Mouse (Mus musculus) heart, embryonic 15.5 days (tissue): ENCODE measurements around the gene Nanos3. TPM values are rescaled to one million over a fixed set of nuclear protein-coding genes. Genes with fewer than 3 reads are reported as not detected.
A peak's percentile ranks its signal among the peaks of the same experiment; 100 is the strongest.

Experiments
- microRNA counts: library from miRNA; unstranded; fragments of <30 nt; microRNA quantifications from one replicate; lab custom pipeline; 2016
- microRNA-seq: library from miRNA; unstranded; fragments of <30 nt; microRNA quantifications from one replicate; pipeline ENCODE4, GENCODE M21; 2016
- polyA plus RNA-seq: library from polyadenylated mRNA; unstranded; fragments of >200 nt; fragmentation: Nextera tagmentation; extraction: Ambion mirVana; gene quantifications from 2 replicates; pipeline ENCODE4 v1.2.1, GENCODE M21; 2015

The Nanos3 gene
- polyA plus RNA-seq, 1 experiment from 2014 or later: 1.4 TPM

MicroRNA genes within 50 kb of the gene (microRNA counts, 519-probe panel; counts per million panel counts)
- microRNA mmu-miR-181c (lab: Ali Mortazavi, UCI): 2,700 counts per million, percentile 63 among the panel's probes with 10 or more counts
- microRNA mmu-miR-23a (lab: Ali Mortazavi, UCI): 4,040 counts per million, percentile 91 among the panel's probes with 10 or more counts
- 3,998 counts per million, percentile 91 among the panel's probes with 10 or more counts for microRNA mmu-miR-27a (lab: Ali Mortazavi, UCI)

Small RNAs within 50 kb of the gene (microRNA-seq; reads per million reads assigned to microRNA genes)
- gene Gm25110: not detected
- gene Mir181c: 3,201 reads per million, percentile 89 among the genes with 10 or more reads in this experiment
- 2,477 reads per million, percentile 85 among the genes with 10 or more reads in this experiment for gene Mir181d
- 28,840 reads per million, percentile 98 among the genes with 10 or more reads in this experiment for gene Mir23a
- not detected for gene Mir24-2
- 337 reads per million, percentile 67 among the genes with 10 or more reads in this experiment for gene Mir27a
- not detected for gene Mir3074-2

Other genes starting within 250 kb of the Nanos3 start
- 0.76 and 0.93 TPM in 2 replicates for gene Gm10644, start 230.0 kb downstream of the Nanos3 start, polyA plus RNA-seq
- 55.8 and 63.3 TPM in 2 replicates for gene Asf1b, start 229.7 kb downstream of the Nanos3 start, polyA plus RNA-seq
- 246 and 260 TPM in 2 replicates for gene Prkaca, start 212.2 kb downstream of the Nanos3 start, polyA plus RNA-seq
- gene Samd1, start 187.5 kb downstream of the Nanos3 start, polyA plus RNA-seq: 5.6 and 5.9 TPM in 2 replicates
- gene 1700067K01Rik, start 183.7 kb downstream of the Nanos3 start, polyA plus RNA-seq: 0.74 and 0.90 TPM in 2 replicates
- gene 2210011C24Rik, start 173.0 kb downstream of the Nanos3 start, polyA plus RNA-seq: 0.31 and 0.57 TPM in 2 replicates
- gene Palm3, start 163.7 kb downstream of the Nanos3 start, polyA plus RNA-seq: 1.2 and 1.9 TPM in 2 replicates
- gene Il27ra, start 142.6 kb downstream of the Nanos3 start, polyA plus RNA-seq: 5.4 and 6.6 TPM in 2 replicates
- gene Rln3, start 140.2 kb downstream of the Nanos3 start, polyA plus RNA-seq: 0.39 TPM in 1 of 2 replicates, not detected in the other
- 0.71 and 1.3 TPM in 2 replicates for gene Gm10643, start 120.1 kb downstream of the Nanos3 start, polyA plus RNA-seq
- 4.5 and 7.4 TPM in 2 replicates for gene Rfx1, start 118.4 kb downstream of the Nanos3 start, polyA plus RNA-seq
- gene Dcaf15, start 80.4 kb downstream of the Nanos3 start, polyA plus RNA-seq: 4.6 and 6.8 TPM in 2 replicates
- gene Podnl1, start 59.2 kb downstream of the Nanos3 start, polyA plus RNA-seq: 0.04 and 0.29 TPM in 2 replicates
- gene Cc2d1a, start 37.3 kb downstream of the Nanos3 start, polyA plus RNA-seq: 11.9 and 18.7 TPM in 2 replicates
- gene 4930432K21Rik, start 37.2 kb downstream of the Nanos3 start, polyA plus RNA-seq: 0.60 and 0.77 TPM in 2 replicates
- 7.6 and 9.7 TPM in 2 replicates for gene Zswim4, start 51.8 kb upstream of the Nanos3 start, polyA plus RNA-seq
- 290 and 291 TPM in 2 replicates for gene D8Ertd738e, start 64.5 kb upstream of the Nanos3 start, polyA plus RNA-seq
- 36.1 and 42.7 TPM in 2 replicates for gene Mri1, start 72.1 kb upstream of the Nanos3 start, polyA plus RNA-seq
- gene Ccdc130, start 85.2 kb upstream of the Nanos3 start, polyA plus RNA-seq: 15.2 and 15.7 TPM in 2 replicates
- gene Cacna1a, start 203.2 kb upstream of the Nanos3 start, polyA plus RNA-seq: 7.2 and 8.3 TPM in 2 replicates